Mouse (Mus musculus): ENCODE measurements around the gene Kcnk5. TPM values are rescaled to one million over a fixed set of nuclear protein-coding genes. Genes with fewer than 3 reads are reported as not detected.

Kcnk5 gene
- polyA plus RNA-seq, 1 experiment from 2014 or later: 6.9 TPM

GRCm38 (mm10) chr14:20134965-20135671 lies 46.5 kb downstream of the Kcnk5 start:
- no peaks in the 10 kb centered on the region for H3K4me1 ChIP-seq
- no peak for ATAC-seq (ENCODE audit: insufficient number of reproducible peaks, insufficient read depth, low FRiP score, low TSS enrichment)
- WGBS: 88% methylated on average over 10 of the region's 10 CpGs

GRCm38 (mm10) chr14:20128162-20128561 lies 53.4 kb downstream of the Kcnk5 start:
- 82% methylated on average over 6 of the region's 6 CpGs for WGBS

More at GRCm38 (mm10) chr14:20134965-20135671, 46.5 kb downstream of the Kcnk5 start:
- Histone ChIP-seq H3K27me3 (no peaks in the 10 kb centered on the region), H3K9ac (no peak overlapping the region), H3K36me3 (no peaks in the 10 kb centered on the region), H3K4me2 (replicated peaks) (no peak overlapping the region), H3K9me3 (no peaks in the 10 kb centered on the region), H3K27ac (no peak overlapping the region), H3K4me3 (no peak overlapping the region)

DNA sequence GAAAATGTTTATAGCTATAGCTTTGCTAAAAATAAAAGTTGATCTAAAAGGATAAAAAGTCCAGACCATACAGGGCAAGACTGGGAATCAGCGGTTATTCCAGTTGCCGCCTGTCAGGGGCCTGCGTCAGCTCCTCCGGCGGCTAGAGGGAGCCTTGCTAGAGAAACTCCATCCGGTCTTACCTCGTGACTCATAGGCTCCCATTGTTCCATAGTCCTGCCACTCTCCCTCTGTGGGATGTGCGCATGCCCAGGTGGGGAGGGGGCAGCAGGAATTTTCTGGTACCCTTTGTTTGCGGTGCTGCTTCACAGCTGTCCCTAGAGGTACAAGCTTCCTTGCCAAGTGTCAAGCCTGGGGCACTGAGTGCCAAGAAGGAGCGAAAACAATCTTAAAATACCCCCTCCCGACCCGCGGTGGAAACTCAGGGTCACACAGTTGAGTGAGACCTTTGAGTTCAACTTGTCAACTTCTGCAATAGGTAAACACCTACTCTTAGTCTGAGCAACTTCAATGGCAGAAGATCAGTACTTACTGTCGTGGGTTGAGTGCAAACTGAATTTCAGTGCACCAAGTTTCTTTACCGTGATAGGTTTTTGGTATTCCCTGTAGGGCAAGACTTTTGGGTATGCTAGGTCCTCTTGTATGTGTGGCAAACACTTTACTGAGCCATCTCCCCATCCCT lies 54.1 kb downstream of the Kcnk5 start:
- H3K27me3 ChIP-seq: no peaks in the 10 kb centered on the region
- no peak for ATAC-seq (ENCODE audit: insufficient number of reproducible peaks, insufficient read depth, low FRiP score, low TSS enrichment)
- no peaks in the 10 kb centered on the region for H3K9me3 ChIP-seq
- WGBS: 76% methylated on average over 15 of the region's 15 CpGs
- no peak overlapping the region for H3K4me2 ChIP-seq (replicated peaks)
- H3K9ac ChIP-seq: no peak overlapping the region
- no peak overlapping the region for H3K4me3 ChIP-seq
- no peaks in the 10 kb centered on the region for H3K36me3 ChIP-seq
- no peak overlapping the region for H3K27ac ChIP-seq
- H3K4me1 ChIP-seq: no peaks in the 10 kb centered on the region

More at GRCm38 (mm10) chr14:20128162-20128561, 53.4 kb downstream of the Kcnk5 start:
- no peaks in the 10 kb centered on the region for H3K4me1 ChIP-seq
- no peaks in the 10 kb centered on the region for H3K9me3 ChIP-seq
- H3K27ac ChIP-seq: no peak overlapping the region
- no peaks in the 10 kb centered on the region for H3K36me3 ChIP-seq
- H3K27me3 ChIP-seq: no peaks in the 10 kb centered on the region
- H3K9ac ChIP-seq: no peak overlapping the region
- no peak for ATAC-seq (ENCODE audit: insufficient number of reproducible peaks, insufficient read depth, low FRiP score, low TSS enrichment)
- no peak overlapping the region for H3K4me2 ChIP-seq (replicated peaks)
- H3K4me3 ChIP-seq: no peak overlapping the region

- no peaks in the 10 kb centered on the region for H3K27me3 ChIP-seq
- no peak overlapping the region for H3K27ac ChIP-seq
- WGBS: 44% methylated on average over 5 of the region's 5 CpGs
- ATAC-seq (ENCODE audit: insufficient number of reproducible peaks, insufficient read depth, low FRiP score, low TSS enrichment): no peak
- H3K9me3 ChIP-seq: no peaks in the 10 kb centered on the region
- H3K4me1 ChIP-seq: 0 out of 2 replicates have a peak, but pooled peaks cover 2% of the 10 kb centered on the region
- H3K9ac ChIP-seq: no peak overlapping the region
- no peaks in the 10 kb centered on the region for H3K36me3 ChIP-seq
- no peak overlapping the region for H3K4me3 ChIP-seq
- no peak overlapping the region for H3K4me2 ChIP-seq (replicated peaks)
Observed at GRCm38 (mm10) chr14:20120868-20121267, 60.7 kb downstream of the Kcnk5 start.

DNA sequence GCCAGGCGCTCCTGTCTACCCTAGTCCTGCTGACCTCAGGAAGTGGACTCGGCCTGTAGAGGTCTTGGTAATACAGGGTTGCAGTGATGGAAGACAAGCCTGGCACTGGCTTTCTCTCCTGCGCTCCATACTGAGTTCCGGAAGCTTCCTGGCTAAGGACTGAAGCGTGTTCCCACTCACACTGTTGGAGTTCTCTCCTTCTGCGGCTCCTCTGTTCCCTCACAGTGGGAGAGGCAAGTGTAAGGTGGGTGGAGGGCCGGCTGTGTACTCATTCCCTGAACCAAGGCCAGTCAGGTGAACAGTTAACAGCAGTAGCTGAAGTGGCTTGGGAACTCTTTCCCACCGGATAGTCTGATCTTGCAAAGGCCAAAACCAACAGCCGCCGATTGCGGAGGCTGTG lies 61.6 kb downstream of the Kcnk5 start:
- Histone ChIP-seq H3K4me3 (no peak overlapping the region), H3K27ac (no peak overlapping the region), H3K4me1 (0 out of 2 replicates have a peak, but pooled peaks cover 2% of the 10 kb centered on the region), H3K9ac (no peak overlapping the region), H3K27me3 (no peaks in the 10 kb centered on the region), H3K36me3 (no peaks in the 10 kb centered on the region), H3K9me3 (no peaks in the 10 kb centered on the region), H3K4me2 (replicated peaks) (no peak overlapping the region)
- no peak for ATAC-seq (ENCODE audit: insufficient number of reproducible peaks, insufficient read depth, low FRiP score, low TSS enrichment)
- 94% methylated on average over 11 of the region's 11 CpGs for WGBS

- Histone ChIP-seq H3K9ac (no peak overlapping the region), H3K27ac (no peak overlapping the region)
- 41% methylated on average over 9 of the region's 9 CpGs for WGBS
Observed at GRCm38 (mm10) chr14:20116149-20116605, 65.4 kb downstream of the Kcnk5 start.

DNA sequence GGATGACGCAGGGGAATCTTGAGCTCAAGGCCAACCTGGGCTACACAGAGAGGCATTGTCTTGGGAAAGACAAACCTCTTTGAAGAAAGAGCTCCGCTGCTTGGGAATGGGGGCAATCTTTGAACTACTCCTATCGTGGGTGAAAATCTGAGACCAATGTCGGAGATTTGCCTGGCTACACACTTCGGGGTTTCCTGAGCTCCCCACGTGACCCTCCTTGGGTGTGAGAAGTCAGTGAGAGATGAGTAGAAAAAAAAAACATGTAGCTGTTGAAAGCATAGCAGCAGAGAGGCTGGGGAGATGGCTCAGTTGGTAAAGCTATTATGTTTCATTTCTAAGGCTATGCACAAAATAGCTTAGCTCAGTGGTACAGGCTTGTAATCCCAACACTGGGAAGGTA lies 66.7 kb downstream of the Kcnk5 start:
- no peaks in the 10 kb centered on the region for H3K36me3 ChIP-seq
- H3K4me3 ChIP-seq: no peak overlapping the region
- H3K27ac ChIP-seq: no peak overlapping the region
- WGBS: 69% methylated on average over 6 of the region's 6 CpGs
- H3K27me3 ChIP-seq: no peaks in the 10 kb centered on the region
- no peaks in the 10 kb centered on the region for H3K9me3 ChIP-seq
- H3K4me2 ChIP-seq (replicated peaks): no peak overlapping the region
- no peak for ATAC-seq (ENCODE audit: insufficient number of reproducible peaks, insufficient read depth, low FRiP score, low TSS enrichment)
- H3K4me1 ChIP-seq: no peaks in the 10 kb centered on the region
- H3K9ac ChIP-seq: no peak overlapping the region

More at GRCm38 (mm10) chr14:20116149-20116605, 65.4 kb downstream of the Kcnk5 start:
- Histone ChIP-seq H3K4me2 (replicated peaks) (no peak overlapping the region), H3K4me1 (0 out of 2 replicates have a peak, but pooled peaks cover 2% of the 10 kb centered on the region), H3K36me3 (no peaks in the 10 kb centered on the region), H3K9me3 (no peaks in the 10 kb centered on the region), H3K27me3 (no peaks in the 10 kb centered on the region), H3K4me3 (no peak overlapping the region)
- 0 out of 2 replicates have a peak, but pooled peaks have one; percentile 25 for ATAC-seq (ENCODE audit: insufficient number of reproducible peaks, insufficient read depth, low FRiP score, low TSS enrichment)

DNA sequence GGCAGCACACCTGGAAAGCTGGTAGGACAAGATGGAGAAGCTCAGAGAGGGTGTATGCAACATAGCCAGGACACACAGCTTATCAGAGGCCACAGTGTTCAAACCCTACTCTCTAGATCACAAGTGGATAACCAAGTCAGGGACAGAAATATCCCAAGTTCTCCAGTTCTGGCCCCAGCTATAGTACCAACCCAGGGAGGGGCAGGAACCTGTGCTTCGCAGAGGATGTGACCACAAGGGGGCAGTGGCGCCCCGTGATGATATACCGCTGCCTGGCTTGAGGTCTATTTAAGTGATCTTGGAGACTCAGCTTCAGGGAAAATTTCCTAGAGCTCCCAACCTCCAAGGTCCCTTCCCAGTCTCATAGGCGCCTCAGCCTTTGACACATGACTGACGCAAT lies 67.6 kb downstream of the Kcnk5 start:
- Histone ChIP-seq H3K4me2 (replicated peaks) (no peak overlapping the region), H3K9me3 (no peaks in the 10 kb centered on the region), H3K4me1 (no peaks in the 10 kb centered on the region), H3K9ac (no peak overlapping the region), H3K27me3 (no peaks in the 10 kb centered on the region), H3K27ac (no peak overlapping the region), H3K4me3 (no peak overlapping the region), H3K36me3 (no peaks in the 10 kb centered on the region)
- WGBS: 8% methylated on average over 6 of the region's 6 CpGs
- peak; percentile 48; the same call in 1 of the 2 replicates for ATAC-seq (ENCODE audit: insufficient number of reproducible peaks, insufficient read depth, low FRiP score, low TSS enrichment)

- Histone ChIP-seq H3K4me2 (replicated peaks) (no peak overlapping the region), H3K36me3 (no peaks in the 10 kb centered on the region), H3K4me3 (no peak overlapping the region), H3K9me3 (no peaks in the 10 kb centered on the region), H3K9ac (no peak overlapping the region), H3K4me1 (no peaks in the 10 kb centered on the region), H3K27me3 (no peaks in the 10 kb centered on the region), H3K27ac (no peak overlapping the region)
- ATAC-seq (ENCODE audit: insufficient number of reproducible peaks, insufficient read depth, low FRiP score, low TSS enrichment): no peak
- 60% methylated on average over 7 of the region's 7 CpGs for WGBS
Observed at GRCm38 (mm10) chr14:20113189-20113961, 68.2 kb downstream of the Kcnk5 start.

DNA sequence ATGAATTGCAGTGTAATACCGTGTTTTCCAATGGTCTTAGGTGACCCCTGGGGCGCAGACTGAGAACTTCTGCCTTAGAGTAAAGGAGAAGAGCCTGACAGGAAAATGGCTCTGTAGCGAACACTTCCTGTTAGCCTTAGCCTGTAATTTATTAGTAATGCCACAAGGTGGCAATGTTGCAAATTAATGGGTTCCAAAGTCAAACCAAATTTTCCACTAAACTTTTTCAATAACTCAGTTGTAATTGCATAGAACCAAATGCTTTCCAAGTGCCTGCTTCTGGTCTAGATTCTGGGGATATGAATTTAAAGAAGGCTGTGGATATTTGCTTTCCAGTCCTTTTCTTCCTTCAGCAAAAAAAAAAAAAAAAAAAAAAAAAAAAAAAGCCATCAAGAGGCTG lies 69.4 kb downstream of the Kcnk5 start:
- H3K4me1 ChIP-seq: no peaks in the 10 kb centered on the region
- no peaks in the 10 kb centered on the region for H3K36me3 ChIP-seq
- no peak overlapping the region for H3K4me2 ChIP-seq (replicated peaks)
- no peak overlapping the region for H3K4me3 ChIP-seq
- WGBS: 68% methylated on average over 3 of the region's 3 CpGs
- no peak overlapping the region for H3K27ac ChIP-seq
- H3K27me3 ChIP-seq: no peaks in the 10 kb centered on the region
- H3K9ac ChIP-seq: no peak overlapping the region
- H3K9me3 ChIP-seq: no peaks in the 10 kb centered on the region
- ATAC-seq (ENCODE audit: insufficient number of reproducible peaks, insufficient read depth, low FRiP score, low TSS enrichment): no peak

DNA sequence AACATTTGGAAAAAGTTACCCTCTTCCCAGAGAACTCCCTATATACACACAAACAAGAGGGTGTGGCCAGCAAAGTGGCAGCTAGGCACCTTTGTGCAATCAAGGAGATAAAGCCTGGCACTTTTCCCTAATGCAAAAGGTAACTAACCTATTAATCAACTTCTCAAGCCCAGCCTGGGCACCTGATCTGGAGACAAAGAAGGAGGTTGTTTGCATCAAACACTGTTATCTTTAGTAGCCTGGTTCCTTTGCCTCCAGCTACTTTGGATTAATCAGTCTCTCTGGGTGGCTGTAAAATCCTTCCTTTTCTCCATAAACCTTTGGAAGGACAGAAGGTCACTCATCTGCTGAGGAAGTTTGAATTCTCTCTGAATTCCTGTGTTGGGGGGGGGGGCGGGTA lies 70.7 kb downstream of the Kcnk5 start:
- no peak overlapping the region for H3K9ac ChIP-seq
- no peak overlapping the region for H3K27ac ChIP-seq
- H3K36me3 ChIP-seq: no peaks in the 10 kb centered on the region
- H3K4me3 ChIP-seq: no peak overlapping the region
- WGBS: 71% methylated on average over 1 of the region's 1 CpGs
- ATAC-seq (ENCODE audit: insufficient number of reproducible peaks, insufficient read depth, low FRiP score, low TSS enrichment): no peak
- H3K27me3 ChIP-seq: no peaks in the 10 kb centered on the region
- H3K4me1 ChIP-seq: no peaks in the 10 kb centered on the region
- H3K9me3 ChIP-seq: no peaks in the 10 kb centered on the region
- H3K4me2 ChIP-seq (replicated peaks): no peak overlapping the region

Measured in embryonic facial prominence, embryonic 12.5 days (tissue).